Mouse (Mus musculus) liver, adult 2 months (tissue): ENCODE measurements at regions not wholly inside any gene's neighbourhood (a gene's known extent, or its start where the extent isn't known, plus 50 kb on each side); places are given as distances from the start of the nearest gene placed in this dataset.

ENCODE experiments used
- DNase-seq: peaks from one replicate; pipeline ENCODE4 v3.0.0-alpha.2; 2011; ENCODE audit warnings: low read depth, low spot score; ENCODE audit errors: extremely low read depth
- H3K27ac ChIP-seq: fragments of 200-500 bp; replicated peaks from 2 replicates; pipeline ENCODE4 v1.5.1; 2012; ENCODE audit warnings: low read depth, mild to moderate bottlenecking, control low read depth, inconsistent platforms, low read length; ENCODE audit not compliant: insufficient read depth
- H3K27me3 ChIP-seq: fragments of 200-500 bp; 2 replicates; pipeline ENCODE4 v1.6.1; 2012; ENCODE audit warnings: mild to moderate bottlenecking, moderate library complexity, low read length, inconsistent platforms; ENCODE audit not compliant: control insufficient read depth, insufficient read depth
- H3K36me3 ChIP-seq: fragments of 200-500 bp; 2 replicates; pipeline ENCODE4 v1.6.1; 2012; ENCODE audit warnings: low read length, inconsistent platforms; ENCODE audit not compliant: control insufficient read depth, insufficient read depth
- H3K4me1 ChIP-seq: fragments of 200-500 bp; 2 replicates; pipeline ENCODE4 v1.6.1; 2011; ENCODE audit warnings: low read length; ENCODE audit not compliant: control insufficient read depth, insufficient read depth
- H3K4me3 ChIP-seq: fragments of 200-500 bp; 2 replicates; pipeline ENCODE4 v1.5.1; 2011; ENCODE audit warnings: low read depth, mild to moderate bottlenecking, control low read depth, low read length, moderate library complexity; ENCODE audit not compliant: insufficient read depth
- H3K79me2 ChIP-seq: fragments of 200-500 bp; 2 replicates; pipeline ENCODE4 v1.6.1; 2012; ENCODE audit warnings: inconsistent platforms, mild to moderate bottlenecking, low read length, moderate library complexity; ENCODE audit not compliant: control insufficient read depth, insufficient read depth
- H3K9ac ChIP-seq: fragments of 200-500 bp; 2 replicates; pipeline ENCODE4 v1.6.1; 2012; ENCODE audit warnings: low read depth, mild to moderate bottlenecking, control low read depth, inconsistent platforms, low read length
- CTCF ChIP-seq: fragments of 200-500 bp; IDR thresholded peaks from 2 replicates; pipeline ENCODE4 v1.5.1; 2011; ENCODE audit warnings: low read depth, low read length, control low read depth
- POLR2A ChIP-seq: fragments of 200-500 bp; IDR thresholded peaks from 2 replicates; pipeline ENCODE4 v1.6.1; 2011; ENCODE audit warnings: low read length, control low read depth; ENCODE audit not compliant: insufficient read depth; ENCODE audit errors: extremely low read depth
- WGBS: fragments of 180-500 bp; shearing (Covaris S2); methylation state at CpG from one replicate; pipeline ENCODE4 v1.1.7; 2018; 5-methylcytosine and 5-hydroxymethylcytosine counted together

GRCm38 (mm10) chr13:99088285-99088684, 96.3 kb upstream of the Zfp366 start:
- DNase-seq = peak; percentile 12
- 84% methylated on average over 4 of the region's 4 CpGs for WGBS
- Histone ChIP-seq H3K9ac (no peak overlapping the region), H3K27ac (no peak overlapping the region), H3K36me3 (no peaks in the 10 kb centered on the region), H3K4me3 (no peak overlapping the region), H3K4me1 (no peaks in the 10 kb centered on the region; the same call in 1 of the 2 replicates), H3K27me3 (no peaks in the 10 kb centered on the region), H3K79me2 (no peaks in the 10 kb centered on the region)
- TF ChIP-seq POLR2A (no peak), CTCF (no peak)

GRCm38 (mm10) chr13:99079331-99079761, 95.0 kb upstream of the 1700024P04Rik start:
- H3K4me3 ChIP-seq = no peak overlapping the region
- H3K79me2 ChIP-seq = no peaks in the 10 kb centered on the region
- no peak for TF ChIP-seq CTCF
- no peak for TF ChIP-seq POLR2A
- H3K4me1 ChIP-seq = no peaks in the 10 kb centered on the region
- 95% methylated on average over 8 of the region's 8 CpGs for WGBS
- H3K27ac ChIP-seq = no peak overlapping the region
- H3K9ac ChIP-seq = no peak overlapping the region
- no peaks in the 10 kb centered on the region for H3K27me3 ChIP-seq
- DNase-seq = no peak
- no peaks in the 10 kb centered on the region for H3K36me3 ChIP-seq

DNA sequence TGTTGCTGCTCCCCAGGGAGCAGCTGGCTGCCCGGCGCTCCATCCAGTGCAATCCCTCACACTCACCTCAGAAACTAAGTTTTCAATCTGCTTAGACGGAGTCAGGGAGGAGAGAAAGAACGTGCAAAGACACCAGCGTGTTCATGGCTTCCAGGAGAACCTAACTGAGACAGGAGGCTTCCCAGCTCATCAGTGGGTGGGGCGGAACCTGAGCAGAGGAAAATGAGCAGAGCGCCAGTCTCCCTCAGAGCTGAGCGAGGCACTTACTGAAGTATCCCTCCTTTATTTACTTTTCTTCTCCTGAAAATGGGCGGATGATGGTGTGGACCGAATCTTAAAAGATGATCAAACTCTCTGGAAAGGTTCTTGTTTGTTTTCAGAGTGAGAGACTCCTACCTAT, 94.3 kb upstream of the 1700024P04Rik start:
- Histone ChIP-seq H3K36me3 (no peaks in the 10 kb centered on the region), H3K4me1 (no peaks in the 10 kb centered on the region), H3K27ac (no peak overlapping the region), H3K27me3 (no peaks in the 10 kb centered on the region), H3K79me2 (no peaks in the 10 kb centered on the region), H3K9ac (no peak overlapping the region), H3K4me3 (no peak overlapping the region)
- 60% methylated on average over 10 of the region's 10 CpGs for WGBS
- no peak for DNase-seq
- TF ChIP-seq CTCF (no peak), POLR2A (no peak)

- H3K9ac ChIP-seq = no peak overlapping the region
- 70% methylated on average over 6 of the region's 6 CpGs for WGBS
- no peak overlapping the region for H3K27ac ChIP-seq
- H3K27me3 ChIP-seq = no peaks in the 10 kb centered on the region
- no peak for DNase-seq
- TF ChIP-seq CTCF = no peak
- TF ChIP-seq POLR2A = no peak
- H3K4me3 ChIP-seq = no peak overlapping the region
- H3K36me3 ChIP-seq = no peaks in the 10 kb centered on the region
- no peaks in the 10 kb centered on the region for H3K4me1 ChIP-seq
- no peaks in the 10 kb centered on the region for H3K79me2 ChIP-seq
Measured at GRCm38 (mm10) chr13:99077039-99077749, 92.8 kb upstream of the 1700024P04Rik start.

DNA sequence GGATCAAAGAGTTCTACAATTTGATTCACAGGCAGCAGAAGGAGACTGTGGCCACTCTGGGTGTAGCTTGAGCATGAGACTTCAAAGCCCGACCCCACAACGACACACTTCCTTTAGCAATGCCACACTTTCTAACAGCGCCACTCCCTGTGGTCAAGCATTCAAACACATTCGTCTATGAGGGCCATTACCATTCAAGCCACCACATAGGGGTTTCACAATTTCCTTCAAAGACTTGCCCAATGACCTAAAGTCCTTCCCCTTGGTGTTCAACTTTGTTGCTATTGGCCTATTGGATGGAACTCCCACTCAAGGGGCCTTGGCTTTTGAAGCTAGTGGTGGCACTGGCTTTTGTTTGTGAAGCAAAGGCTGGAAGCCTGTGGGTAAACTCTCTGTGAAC, 91.1 kb upstream of the 1700024P04Rik start:
- TF ChIP-seq POLR2A = no peak
- no peak for TF ChIP-seq CTCF
- H3K4me3 ChIP-seq = no peak overlapping the region
- H3K4me1 ChIP-seq = no peaks in the 10 kb centered on the region
- no peak overlapping the region for H3K9ac ChIP-seq
- no peaks in the 10 kb centered on the region for H3K79me2 ChIP-seq
- H3K36me3 ChIP-seq = no peaks in the 10 kb centered on the region
- H3K27me3 ChIP-seq = no peaks in the 10 kb centered on the region
- 81% methylated on average over 4 of the region's 4 CpGs for WGBS
- no peak overlapping the region for H3K27ac ChIP-seq
- no peak for DNase-seq

DNA sequence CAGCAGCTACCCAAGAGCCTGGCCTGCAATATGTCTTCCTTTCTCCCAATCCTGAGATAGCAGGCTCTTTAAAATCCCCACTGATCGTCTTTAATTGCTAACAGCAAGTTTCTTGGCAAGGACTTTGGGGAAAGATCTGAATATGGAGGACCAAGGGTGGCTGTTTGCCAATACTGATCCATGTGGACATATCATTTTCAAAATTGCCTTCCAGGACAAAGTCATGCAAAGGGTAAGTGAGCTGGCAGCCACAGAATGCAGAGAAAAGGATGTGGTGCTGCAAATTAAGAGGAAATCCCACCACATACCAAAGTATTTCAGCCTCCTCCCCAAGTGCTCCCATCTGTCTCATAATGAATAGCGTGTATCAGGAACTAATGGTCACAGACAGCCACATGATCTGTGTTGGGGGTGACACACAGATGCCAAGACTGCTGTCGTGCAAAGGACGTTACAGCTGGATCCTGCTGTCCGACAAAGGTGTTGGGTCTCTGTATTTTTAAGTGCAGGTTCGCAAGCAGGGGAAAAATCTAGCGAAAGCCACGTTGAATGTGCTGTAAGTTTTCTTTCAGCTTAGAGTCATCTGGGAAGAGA, 87.6 kb upstream of the 1700024P04Rik start:
- WGBS = 83% methylated on average over 8 of the region's 8 CpGs
- Histone ChIP-seq H3K36me3 (no peaks in the 10 kb centered on the region), H3K4me1 (no peaks in the 10 kb centered on the region), H3K79me2 (no peaks in the 10 kb centered on the region), H3K9ac (no peak overlapping the region), H3K27me3 (no peaks in the 10 kb centered on the region), H3K4me3 (no peak overlapping the region), H3K27ac (no peak overlapping the region)
- no peak for DNase-seq
- TF ChIP-seq CTCF = no peak
- no peak for TF ChIP-seq POLR2A
